Comparison of ENCODE assay signal across 8 mouse cellular contexts in genomic region chr10:21054432-21055166, GRCm38 (mm10).
DNase-seq lines count a peak whose midpoint lies in the region; ATAC-seq lines count a peak whose summit lies in the region.

No protein-coding gene starts in this region.

- peak overlapping the region; percentile 43 for H3K4me2 ChIP-seq in forebrain, embryonic 12.5 days
- no peak overlapping the region for H3K4me2 ChIP-seq in forebrain, embryonic 15.5 days (replicated peaks)

- H3K9me3 ChIP-seq in forebrain, embryonic 12.5 days, result no peaks in the 10 kb centered on the region
- H3K9me3 ChIP-seq in forebrain, embryonic 15.5 days, result no peaks in the 10 kb centered on the region

- no peak overlapping the region for H3K27ac ChIP-seq in forebrain, embryonic 12.5 days
- H3K27ac ChIP-seq in forebrain, embryonic 15.5 days (replicated peaks), result no peak overlapping the region

- no peak overlapping the region for H3K9ac ChIP-seq in forebrain, embryonic 12.5 days
- no peak overlapping the region for H3K9ac ChIP-seq in forebrain, embryonic 15.5 days (replicated peaks)

- intact Hi-C loops in left cerebral cortex, postnatal 4 days (cut with DNase I), result no loop called here

- no peaks in the 10 kb centered on the region for H3K36me3 ChIP-seq in forebrain, embryonic 12.5 days (replicated peaks)
- 0 out of 2 replicates have a peak, but pooled peaks cover 6% of the 10 kb centered on the region for H3K36me3 ChIP-seq in forebrain, embryonic 15.5 days

- peak; percentile 19 for DNase-seq in retina, embryonic 14.5 days (ENCODE audit: low spot score)
- DNase-seq in retina, postnatal 1 day, result no peak
- peak; percentile 51 for DNase-seq in induced T-regulatory cell, adult 2 months (ENCODE audit: low read depth)
- no peak for DNase-seq in left cerebral cortex, postnatal 4 days
- DNase-seq in layer of hippocampus, postnatal 14 days (ENCODE audit: low spot score in 2 of 2), result no peak

- H3K4me1 ChIP-seq in forebrain, embryonic 12.5 days, result peaks cover 11% of the 10 kb centered on the region
- peaks cover 8% of the 10 kb centered on the region; the same call in 1 of the 2 replicates for H3K4me1 ChIP-seq in forebrain, embryonic 15.5 days

- no peak for ATAC-seq in forebrain, embryonic 12.5 days (ENCODE audit: low FRiP score)
- ATAC-seq in forebrain, embryonic 15.5 days (replicated peaks), result no peak
- ATAC-seq in neutrophil, adult 5-6 weeks (ENCODE audit: extremely low read depth, insufficient number of reproducible peaks, low FRiP score, poor library complexity, severe bottlenecking), result peak; percentile 26; the same call in 1 of the 2 replicates

- H3K4me3 ChIP-seq in forebrain, embryonic 12.5 days (replicated peaks), result no peak overlapping the region
- no peak overlapping the region for H3K4me3 ChIP-seq in forebrain, embryonic 15.5 days

- H3K27me3 ChIP-seq in forebrain, embryonic 12.5 days, result peaks cover 29% of the 10 kb centered on the region
- 0 out of 2 replicates have a peak, but pooled peaks cover 4% of the 10 kb centered on the region for H3K27me3 ChIP-seq in forebrain, embryonic 15.5 days

- 10% methylated on average over 8 of the region's 8 CpGs for WGBS in forebrain, embryonic 12.5 days
- 15% methylated on average over 8 of the region's 8 CpGs for WGBS in forebrain, embryonic 15.5 days

Comparison
In these comparisons a context has a peak if more than half of its experiments do, and no peak if none do; other contexts are left out.
1. DNase-seq: peak in retina, embryonic 14.5 days (single experiment) and induced T-regulatory cell, adult 2 months (single experiment); none in retina, postnatal 1 day (single experiment), left cerebral cortex, postnatal 4 days (single experiment) and layer of hippocampus, postnatal 14 days (0 of 2).